Mouse (Mus musculus) ZHBTc4 (cell line): ENCODE results near the gene Swt1.

Experiments used
- DNase-seq: peaks from one replicate; pipeline ENCODE4 v3.0.0-alpha.2; 2011; ENCODE audit warnings: low read depth, low spot score

Swt1 gene

DNA sequence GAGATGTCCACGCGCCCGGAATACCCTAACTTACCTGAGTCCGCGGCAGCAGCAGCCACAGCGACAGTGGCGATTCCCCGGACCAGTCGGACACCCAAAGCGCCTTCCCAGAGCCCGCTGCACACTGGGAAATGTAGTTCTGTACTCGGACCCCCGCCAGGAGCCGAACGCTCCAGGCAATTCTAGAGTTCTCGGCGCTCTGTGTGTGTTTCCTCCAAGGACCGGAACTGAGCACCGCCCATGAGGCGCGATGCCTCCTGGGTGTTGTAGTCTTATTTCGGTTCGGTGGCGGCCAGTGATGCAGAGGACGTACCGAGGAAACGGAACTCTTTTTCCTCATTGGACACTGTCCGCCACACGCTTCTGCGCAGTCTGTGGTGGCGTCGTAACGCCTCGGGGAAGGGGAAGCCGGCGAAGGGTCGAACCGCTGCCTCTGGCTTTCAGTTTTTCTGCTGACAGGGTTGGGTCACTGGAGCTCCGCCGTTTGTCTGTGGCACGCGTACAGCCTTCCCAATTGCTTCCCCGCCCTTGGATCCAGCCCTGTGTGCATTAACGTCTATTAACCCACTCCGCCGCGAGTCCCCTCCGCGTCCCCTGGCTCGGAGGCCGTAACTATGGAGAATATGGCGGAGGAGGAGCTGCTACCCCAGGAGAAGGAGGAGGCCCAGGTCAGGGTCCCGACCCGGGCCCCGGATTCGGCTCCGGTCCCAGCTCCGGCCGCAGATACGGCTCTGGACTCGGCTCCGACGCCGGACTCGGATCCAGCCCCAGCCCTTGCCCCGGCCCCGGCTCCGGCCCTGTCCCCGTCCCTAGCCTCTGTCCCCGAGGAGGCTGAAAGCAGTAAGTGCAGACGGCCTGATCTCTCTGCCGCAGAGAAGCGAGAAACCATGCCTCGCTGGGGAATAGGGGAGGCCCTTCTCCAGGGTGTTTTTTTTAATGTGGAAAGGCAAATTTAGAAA, at the start of gene Swt1, which contains the start of gene Trmt1l:
Swt1 (minus strand) TSS at position 193 of the 959 bp plus-strand sequence.
Trmt1l (plus strand) TSS at position 280 of the 959 bp plus-strand sequence.
- DNase-seq = peak; percentile 100

DNA sequence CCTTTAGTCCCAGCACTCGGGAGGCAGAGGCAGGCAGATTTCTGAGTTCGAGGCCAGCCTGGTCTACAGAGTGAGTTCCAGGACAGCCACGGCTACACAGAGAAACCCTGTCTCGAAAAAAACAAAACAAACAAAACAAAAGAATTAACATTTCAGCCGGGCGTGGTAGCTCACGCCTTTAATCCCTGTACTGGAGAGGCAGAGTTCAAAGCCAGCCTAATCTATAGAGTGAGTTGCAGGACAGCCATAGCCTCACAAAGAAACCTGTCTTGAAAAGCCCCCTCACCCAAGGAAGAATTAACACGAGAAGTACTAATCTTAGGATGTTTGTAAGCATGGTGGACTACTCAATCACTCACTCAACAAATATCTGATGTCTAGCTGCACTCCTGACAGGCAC, 44.1 kb upstream of the Swt1 start:
- DNase-seq = peak; percentile 60

GRCm38 (mm10) chr1:151471429-151471828, 43.2 kb upstream of the Swt1 start:
- peak; percentile 89 for DNase-seq

DNA sequence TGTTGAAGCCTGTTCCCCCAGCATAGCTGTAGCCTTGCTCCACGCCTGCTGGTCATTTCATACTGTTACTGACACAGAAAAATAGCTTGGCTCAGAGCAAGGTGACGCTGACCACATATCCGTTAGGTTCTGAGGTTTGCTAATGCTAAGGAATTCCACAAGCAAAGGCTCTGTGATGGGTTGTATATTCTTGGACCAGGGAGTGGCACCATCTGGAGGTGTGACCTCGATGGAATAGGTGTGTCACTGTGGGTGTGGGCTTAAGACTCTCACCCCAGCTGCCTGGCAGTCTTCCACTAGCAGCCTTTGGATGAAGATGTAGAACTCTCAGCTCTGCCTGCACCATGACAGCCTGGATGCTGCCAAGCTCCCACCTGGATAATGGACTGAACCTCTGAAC, 38.3 kb upstream of the Swt1 start:
- peak; percentile 74 for DNase-seq

DNA sequence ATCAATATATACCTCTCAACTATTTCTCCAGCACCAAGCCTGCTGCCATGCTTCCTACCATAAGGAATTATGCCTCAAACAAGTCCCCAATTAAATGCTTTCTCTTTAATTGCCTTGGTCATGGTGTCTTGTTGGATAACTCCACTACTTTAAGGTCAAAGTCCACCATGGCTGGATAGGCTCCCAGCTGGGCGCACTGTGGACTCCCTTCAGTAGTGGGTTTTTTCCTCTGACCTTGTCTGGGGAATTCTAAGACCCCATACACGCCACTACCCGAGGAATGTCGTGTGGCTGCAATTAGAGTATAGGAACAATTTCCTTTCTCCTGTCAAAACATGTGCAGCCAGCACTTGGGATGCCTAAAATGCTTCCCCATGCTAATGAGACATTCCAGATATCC, 36.7 kb upstream of the Swt1 start:
- DNase-seq = no peak

GRCm38 (mm10) chr1:151461265-151461664, 33.0 kb upstream of the Swt1 start:
- peak; percentile 73 for DNase-seq

DNA sequence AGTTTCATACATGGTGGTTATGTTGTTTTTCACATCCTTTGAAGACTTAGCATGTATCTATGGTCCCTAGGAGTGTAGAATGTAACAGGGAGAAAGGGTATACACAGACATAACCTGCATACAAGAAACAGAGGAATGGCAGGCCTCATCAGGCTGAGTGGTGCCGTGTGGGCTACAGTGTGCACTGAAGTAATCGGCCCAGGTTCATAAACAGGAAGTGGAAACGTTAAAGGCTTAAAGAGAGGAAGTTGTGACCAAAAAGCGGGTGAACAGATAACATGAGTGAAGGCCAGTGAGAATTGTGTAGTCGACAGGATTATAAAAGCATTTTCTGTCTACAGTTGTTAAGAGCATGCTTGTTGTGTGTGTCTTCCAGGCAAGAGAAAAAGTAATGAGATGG, 28.8 kb upstream of the Swt1 start:
- no peak for DNase-seq

DNA sequence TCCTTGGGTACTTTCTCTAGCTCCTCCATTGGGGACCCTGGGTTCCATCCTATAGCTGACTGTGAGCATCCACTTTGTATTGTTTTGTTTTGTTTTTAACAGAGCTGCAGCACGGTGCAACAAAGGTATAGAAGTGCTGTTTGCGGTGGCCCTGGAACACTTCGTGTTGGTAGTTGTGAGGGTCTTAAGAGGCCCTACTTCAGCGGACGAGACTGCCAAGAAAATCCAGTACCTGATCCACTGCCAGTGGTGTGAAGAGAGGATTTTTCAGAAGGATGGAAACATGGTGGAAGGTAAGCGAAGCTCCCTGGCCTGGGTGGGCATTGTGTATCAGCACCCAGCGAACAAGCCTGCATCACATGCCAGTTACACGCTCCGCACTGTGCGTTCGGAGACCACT, 23.7 kb upstream of the Swt1 start:
- no peak for DNase-seq

DNA sequence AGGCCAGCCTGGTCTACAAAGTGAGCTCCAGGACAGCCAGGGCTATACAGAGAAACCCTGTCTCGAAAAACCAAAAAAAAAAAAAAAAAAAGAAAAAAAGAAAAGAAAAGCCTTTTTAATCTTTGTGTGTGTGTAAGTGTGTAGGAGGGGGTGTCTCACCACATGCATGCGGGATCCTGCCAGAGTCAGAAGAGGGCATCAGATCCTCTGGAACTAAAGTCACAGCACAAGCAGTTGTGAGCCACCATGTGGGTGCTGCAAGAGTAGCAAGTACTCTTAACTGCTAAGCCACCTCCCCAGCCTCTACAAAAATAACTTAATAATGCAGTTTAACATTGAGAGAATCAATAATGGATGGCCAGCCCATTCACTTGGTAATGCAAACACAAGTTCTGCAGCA, 22.6 kb upstream of the Swt1 start:
- no peak for DNase-seq

- no peak for DNase-seq
These were observed 21.6 kb upstream of the Swt1 start for GRCm38 (mm10) chr1:151449866-151450265.

DNA sequence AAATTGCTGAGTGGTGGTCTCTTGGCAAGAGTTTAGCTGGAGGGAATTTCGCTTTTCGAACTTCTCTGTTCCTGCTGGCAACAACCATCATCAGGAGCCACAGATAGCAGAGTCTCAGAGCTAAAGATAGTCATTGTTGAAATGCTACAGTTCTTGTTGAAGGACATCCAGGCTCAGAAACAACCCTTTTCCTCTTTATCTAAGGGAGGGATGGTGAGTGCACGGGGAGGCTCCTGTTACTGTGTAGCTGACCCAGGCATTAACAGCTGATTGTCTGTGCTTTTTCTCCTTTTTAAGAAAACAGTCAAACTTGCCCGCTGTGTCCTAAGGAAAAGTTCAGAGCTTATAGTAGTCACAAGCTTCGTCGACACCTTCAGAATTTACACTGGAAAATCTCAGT, 7.2 kb upstream of the Swt1 start:
- DNase-seq = no peak

- no peak for DNase-seq
These were observed 1.1 kb upstream of the Swt1 start for GRCm38 (mm10) chr1:151429316-151429715.

- no peak for DNase-seq
These were observed 380 bp downstream of the Swt1 start for GRCm38 (mm10) chr1:151427888-151428262.

DNA sequence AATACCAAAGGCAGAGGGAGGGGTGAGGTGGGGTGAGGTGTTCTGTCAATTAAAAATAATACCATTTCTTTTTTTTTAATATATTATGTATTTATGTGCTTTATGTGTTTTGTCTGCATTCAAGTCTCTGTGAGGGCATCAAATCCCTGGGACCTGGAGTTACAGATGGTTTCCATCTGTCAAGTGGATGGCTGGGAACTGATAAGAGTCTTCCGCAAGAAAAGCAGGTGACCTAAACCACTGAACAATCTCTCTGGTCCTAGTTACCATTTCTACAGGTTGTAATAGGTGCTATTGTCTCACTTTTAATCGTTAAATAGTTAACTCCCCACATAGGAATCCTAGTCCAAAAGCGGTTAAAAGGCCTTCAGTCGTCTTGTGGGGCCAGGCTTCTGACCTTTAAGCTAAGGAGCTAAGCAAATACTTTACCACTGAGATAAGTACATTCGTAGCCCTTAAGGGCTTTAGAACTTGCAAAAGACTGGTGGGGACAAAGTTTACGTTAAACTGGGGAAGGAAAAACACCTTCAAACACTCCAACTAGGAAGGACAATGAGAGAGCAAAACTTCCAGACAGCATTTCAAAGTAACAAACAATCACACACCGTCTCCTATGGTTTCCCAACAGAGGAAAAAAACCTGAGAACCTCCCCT, 1.2 kb downstream of the Swt1 start:
- DNase-seq = peak; percentile 50

DNA sequence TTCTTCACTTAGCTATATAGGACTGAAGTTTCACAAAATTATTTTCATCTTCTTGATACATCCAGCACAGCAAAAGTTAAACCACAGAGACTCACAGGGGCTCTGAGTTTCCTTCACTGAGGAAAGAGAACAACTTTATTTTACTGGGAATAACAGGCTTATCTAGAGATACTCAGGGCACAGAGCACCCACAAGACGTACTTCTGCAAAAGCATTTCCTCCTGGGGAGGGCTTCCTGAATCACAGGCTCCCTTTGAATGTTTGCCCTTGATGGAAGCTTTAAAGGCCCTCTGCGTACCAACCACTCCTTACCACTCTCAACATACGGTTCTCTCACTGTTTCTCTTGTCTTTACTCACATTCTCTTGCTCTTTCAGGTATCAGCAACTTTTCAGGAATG, 6.1 kb downstream of the Swt1 start:
- DNase-seq = no peak

GRCm38 (mm10) chr1:151409827-151410226, 18.4 kb downstream of the Swt1 start:
- DNase-seq = no peak

DNA sequence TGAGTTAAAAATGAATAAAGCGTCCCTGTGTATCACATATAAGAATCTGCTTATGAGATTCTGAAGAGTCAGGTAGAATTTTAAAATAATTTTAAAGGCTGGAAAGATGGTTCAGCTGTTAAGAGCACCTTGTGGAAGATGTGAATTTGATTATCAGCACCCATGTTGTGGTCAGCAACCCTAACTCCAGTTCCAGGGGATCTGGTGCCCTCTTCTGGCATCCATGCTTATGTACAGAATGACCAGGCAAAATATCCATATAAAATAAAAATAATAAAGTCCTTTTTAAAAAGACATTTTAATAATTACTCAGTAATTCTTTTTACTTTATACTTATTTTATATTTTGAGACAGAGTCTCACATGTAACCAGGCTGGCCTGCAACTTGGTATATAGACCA, 38.2 kb downstream of the Swt1 start:
- DNase-seq = peak; percentile 54

GRCm38 (mm10) chr1:151377353-151377752, 50.9 kb downstream of the Swt1 start:
- peak; percentile 70 for DNase-seq

- no peak for DNase-seq
These were observed 55.4 kb downstream of the Swt1 start for GRCm38 (mm10) chr1:151372823-151373222.

DNA sequence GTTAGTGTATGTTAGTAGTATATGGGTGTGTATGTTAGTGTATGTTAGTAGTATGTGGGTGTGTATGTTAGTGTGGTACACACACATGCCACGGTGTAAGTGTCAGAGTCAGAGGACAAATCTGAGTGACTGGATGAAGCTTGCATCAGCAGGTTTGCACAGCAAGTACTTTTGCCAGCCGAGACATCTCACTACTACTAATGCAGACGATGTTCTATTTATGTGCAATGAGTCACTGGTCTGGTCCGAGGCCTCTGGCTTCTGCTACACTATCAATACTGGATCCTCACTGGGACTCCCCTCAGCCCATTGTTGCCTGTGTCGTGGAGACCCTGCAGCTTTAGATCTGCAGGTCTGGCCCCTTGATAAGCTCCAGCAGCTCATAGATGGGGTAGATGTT, 56.7 kb downstream of the Swt1 start:
- no peak for DNase-seq

DNA sequence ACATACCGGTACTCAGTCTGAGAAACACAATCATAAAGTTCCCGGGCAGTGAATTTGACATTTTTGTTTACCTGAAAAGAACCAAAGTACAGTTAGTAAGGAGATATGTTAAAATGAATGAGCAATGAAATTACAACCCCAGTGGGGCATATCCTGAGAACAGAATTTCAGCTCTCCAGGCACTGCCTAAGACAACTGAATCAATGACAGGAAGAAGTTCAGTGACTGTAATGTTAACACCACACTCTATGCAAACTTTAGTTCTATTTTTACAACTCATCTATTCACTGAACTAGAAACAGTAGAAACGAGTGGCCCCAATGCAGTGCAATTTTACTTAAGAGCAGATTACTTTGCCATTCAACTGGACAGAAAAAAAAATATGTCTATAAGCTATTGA, 57.7 kb downstream of the Swt1 start:
- no peak for DNase-seq

DNA sequence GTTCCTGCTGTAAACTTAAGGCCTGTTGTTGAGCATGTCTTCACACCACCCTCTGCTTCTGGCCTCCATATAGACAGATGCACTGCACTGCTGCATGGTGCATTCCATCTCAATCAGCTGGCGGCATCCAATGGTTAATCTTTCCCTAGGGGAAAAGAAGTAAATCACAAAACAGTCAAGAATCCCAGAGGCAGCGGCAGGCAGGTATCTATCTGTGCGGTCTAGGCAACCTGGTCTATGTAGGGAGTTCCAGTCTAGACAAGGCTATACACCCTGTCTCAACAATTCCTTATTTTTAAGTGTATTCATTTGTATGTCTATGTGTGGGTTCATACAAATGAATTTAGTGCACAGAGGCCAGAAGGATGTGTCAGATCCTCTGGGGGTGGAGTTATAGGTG, 59.8 kb downstream of the Swt1 start:
- DNase-seq = no peak
